Mouse (Mus musculus) kidney, adult 2 months (tissue): ENCODE results near the gene Rnf123.

Experiments
- CTCF ChIP-seq: fragments of 200-500 bp; conservative IDR thresholded peaks from 2 replicates; pipeline ENCODE4 v1.5.1; 2011; ENCODE audit warnings: low read depth, mild to moderate bottlenecking, control low read depth, low read length, moderate library complexity, mixed read lengths; ENCODE audit not compliant: insufficient read depth, insufficient read length
- POLR2A ChIP-seq: fragments of 200-500 bp; IDR thresholded peaks from one replicate; pipeline ENCODE4 v1.6.1; 2011; ENCODE audit warnings: low read depth, low read length, control low read depth

- TF ChIP-seq CTCF = no peak
- TF ChIP-seq POLR2A = no peak
Measured at GRCm38 (mm10) chr9:108121170-108121969, 38.2 kb upstream of the Rnf123 start.
